Mouse (Mus musculus): Measurements from ENCODE around the gene Adprh. TPM values are rescaled to one million over a fixed set of nuclear protein-coding genes. Genes with fewer than 3 reads are reported as not detected.
A peak's percentile ranks its signal among the peaks of the same experiment; 100 is the strongest.

The Adprh gene
- polyA plus RNA-seq, 1 experiment from 2014 or later: 147 TPM

- Histone ChIP-seq H3K27me3 (no peaks in the 10 kb centered on the region; the same call in 1 of the 2 replicates), H3K4me3 (replicated peaks) (peak overlapping the region; percentile 40), H3K9me3 (no peaks in the 10 kb centered on the region), H3K4me1 (replicated peaks) (peaks cover 8% of the 10 kb centered on the region; the same call in 1 of the 2 replicates), H3K27ac (no peak overlapping the region), H3K36me3 (no peaks in the 10 kb centered on the region), H3K4me2 (peak overlapping the region; percentile 69), H3K9ac (replicated peaks) (no peak overlapping the region)
- ATAC-seq (ENCODE audit: insufficient number of reproducible peaks, insufficient read depth, low FRiP score, low TSS enrichment, low read depth): no peak
- 59% methylated on average over 4 of the region's 4 CpGs for WGBS
These were observed 23.3 kb upstream of the Adprh start for GRCm38 (mm10) chr16:38475681-38476311.

GRCm38 (mm10) chr16:38474677-38475286 is 22.3 kb upstream of the Adprh start:
- H3K4me1 ChIP-seq (replicated peaks): peaks cover 8% of the 10 kb centered on the region; the same call in 1 of the 2 replicates
- no peaks in the 10 kb centered on the region; the same call in 1 of the 2 replicates for H3K27me3 ChIP-seq
- no peak overlapping the region for H3K9ac ChIP-seq (replicated peaks)
- 88% methylated on average over 9 of the region's 9 CpGs for WGBS
- H3K4me3 ChIP-seq (replicated peaks): no peak overlapping the region
- no peaks in the 10 kb centered on the region for H3K36me3 ChIP-seq
- H3K27ac ChIP-seq: no peak overlapping the region
- ATAC-seq (ENCODE audit: insufficient number of reproducible peaks, insufficient read depth, low FRiP score, low TSS enrichment, low read depth): no peak
- no peak overlapping the region for H3K4me2 ChIP-seq
- no peaks in the 10 kb centered on the region for H3K9me3 ChIP-seq

GRCm38 (mm10) chr16:38473661-38474060 is 21.2 kb upstream of the Adprh start:
- Histone ChIP-seq H3K27ac (no peak overlapping the region), H3K4me3 (replicated peaks) (no peak overlapping the region), H3K36me3 (no peaks in the 10 kb centered on the region), H3K4me2 (no peak overlapping the region), H3K9me3 (no peaks in the 10 kb centered on the region), H3K27me3 (no peaks in the 10 kb centered on the region; the same call in 1 of the 2 replicates), H3K4me1 (replicated peaks) (peaks cover 8% of the 10 kb centered on the region; the same call in 1 of the 2 replicates), H3K9ac (replicated peaks) (no peak overlapping the region)
- WGBS: 88% methylated on average over 5 of the region's 5 CpGs
- no peak for ATAC-seq (ENCODE audit: insufficient number of reproducible peaks, insufficient read depth, low FRiP score, low TSS enrichment, low read depth)

- Histone ChIP-seq H3K27me3 (no peaks in the 10 kb centered on the region), H3K9ac (replicated peaks) (no peak overlapping the region), H3K36me3 (no peaks in the 10 kb centered on the region), H3K9me3 (no peaks in the 10 kb centered on the region), H3K27ac (no peak overlapping the region), H3K4me2 (no peak overlapping the region), H3K4me1 (replicated peaks) (peaks cover 8% of the 10 kb centered on the region; the same call in 1 of the 2 replicates), H3K4me3 (replicated peaks) (no peak overlapping the region)
- ATAC-seq (ENCODE audit: insufficient number of reproducible peaks, insufficient read depth, low FRiP score, low TSS enrichment, low read depth): no peak
- WGBS: 87% methylated on average over 5 of the region's 5 CpGs
These were observed 20.0 kb upstream of the Adprh start for GRCm38 (mm10) chr16:38472507-38472873.

GRCm38 (mm10) chr16:38471697-38472506 is 19.4 kb upstream of the Adprh start:
- Histone ChIP-seq H3K4me1 (replicated peaks) (peaks cover 5% of the 10 kb centered on the region; the same call in 1 of the 2 replicates), H3K4me3 (replicated peaks) (no peak overlapping the region), H3K4me2 (no peak overlapping the region), H3K27me3 (no peaks in the 10 kb centered on the region), H3K9ac (replicated peaks) (no peak overlapping the region), H3K9me3 (no peaks in the 10 kb centered on the region), H3K36me3 (no peaks in the 10 kb centered on the region), H3K27ac (no peak overlapping the region)
- no peak for ATAC-seq (ENCODE audit: insufficient number of reproducible peaks, insufficient read depth, low FRiP score, low TSS enrichment, low read depth)
- 83% methylated on average over 11 of the region's 11 CpGs for WGBS

- Histone ChIP-seq H3K4me2 (no peak overlapping the region), H3K9ac (replicated peaks) (no peak overlapping the region), H3K4me1 (replicated peaks) (no peaks in the 10 kb centered on the region), H3K27ac (no peak overlapping the region), H3K27me3 (no peaks in the 10 kb centered on the region), H3K4me3 (replicated peaks) (no peak overlapping the region), H3K36me3 (no peaks in the 10 kb centered on the region), H3K9me3 (no peaks in the 10 kb centered on the region)
- ATAC-seq (ENCODE audit: insufficient number of reproducible peaks, insufficient read depth, low FRiP score, low TSS enrichment, low read depth): no peak
- WGBS: 79% methylated on average over 8 of the region's 8 CpGs
These were observed 16.9 kb upstream of the Adprh start for GRCm38 (mm10) chr16:38469437-38469836.

GRCm38 (mm10) chr16:38468706-38469018 is 16.2 kb upstream of the Adprh start:
- H3K27ac ChIP-seq: no peak overlapping the region
- no peak overlapping the region for H3K9ac ChIP-seq (replicated peaks)

GRCm38 (mm10) chr16:38467917-38468705 is 15.6 kb upstream of the Adprh start:
- H3K9me3 ChIP-seq: no peaks in the 10 kb centered on the region
- no peak for ATAC-seq (ENCODE audit: insufficient number of reproducible peaks, insufficient read depth, low FRiP score, low TSS enrichment, low read depth)
- H3K4me1 ChIP-seq (replicated peaks): no peaks in the 10 kb centered on the region
- H3K9ac ChIP-seq (replicated peaks): no peak overlapping the region
- H3K4me3 ChIP-seq (replicated peaks): no peak overlapping the region
- no peak overlapping the region for H3K27ac ChIP-seq
- H3K27me3 ChIP-seq: no peaks in the 10 kb centered on the region
- WGBS: 82% methylated on average over 8 of the region's 8 CpGs
- no peak overlapping the region for H3K4me2 ChIP-seq
- no peaks in the 10 kb centered on the region for H3K36me3 ChIP-seq

More at GRCm38 (mm10) chr16:38468706-38469018, 16.2 kb upstream of the Adprh start:
- no peak for ATAC-seq (ENCODE audit: insufficient number of reproducible peaks, insufficient read depth, low FRiP score, low TSS enrichment, low read depth)
- H3K4me1 ChIP-seq (replicated peaks): no peaks in the 10 kb centered on the region
- 36% methylated on average over 3 of the region's 3 CpGs for WGBS
- H3K4me2 ChIP-seq: no peak overlapping the region
- no peak overlapping the region for H3K4me3 ChIP-seq (replicated peaks)
- no peaks in the 10 kb centered on the region for H3K9me3 ChIP-seq
- no peaks in the 10 kb centered on the region for H3K36me3 ChIP-seq
- no peaks in the 10 kb centered on the region for H3K27me3 ChIP-seq

GRCm38 (mm10) chr16:38467091-38467916 is 14.8 kb upstream of the Adprh start:
- Histone ChIP-seq H3K4me2 (no peak overlapping the region), H3K4me1 (replicated peaks) (no peaks in the 10 kb centered on the region), H3K9me3 (no peaks in the 10 kb centered on the region), H3K36me3 (no peaks in the 10 kb centered on the region), H3K9ac (replicated peaks) (no peak overlapping the region), H3K27ac (no peak overlapping the region), H3K4me3 (replicated peaks) (no peak overlapping the region), H3K27me3 (no peaks in the 10 kb centered on the region)
- ATAC-seq (ENCODE audit: insufficient number of reproducible peaks, insufficient read depth, low FRiP score, low TSS enrichment, low read depth): no peak
- 88% methylated on average over 13 of the region's 13 CpGs for WGBS

GRCm38 (mm10) chr16:38466089-38466488 is 13.6 kb upstream of the Adprh start:
- Histone ChIP-seq H3K9ac (replicated peaks) (no peak overlapping the region), H3K4me3 (replicated peaks) (no peak overlapping the region), H3K4me1 (replicated peaks) (no peaks in the 10 kb centered on the region), H3K27ac (no peak overlapping the region), H3K9me3 (no peaks in the 10 kb centered on the region), H3K27me3 (no peaks in the 10 kb centered on the region), H3K36me3 (no peaks in the 10 kb centered on the region), H3K4me2 (no peak overlapping the region)
- no peak for ATAC-seq (ENCODE audit: insufficient number of reproducible peaks, insufficient read depth, low FRiP score, low TSS enrichment, low read depth)
- 72% methylated on average over 4 of the region's 4 CpGs for WGBS

Data from limb, embryonic 12.5 days (tissue).